Mouse (Mus musculus): ENCODE results near the gene Ube2r2. TPM values are rescaled to one million over a fixed set of nuclear protein-coding genes. Genes with fewer than 3 reads are reported as not detected.

The Ube2r2 gene
- polyA plus RNA-seq, 1 experiment from 2014 or later, result 51.1 TPM

DNA sequence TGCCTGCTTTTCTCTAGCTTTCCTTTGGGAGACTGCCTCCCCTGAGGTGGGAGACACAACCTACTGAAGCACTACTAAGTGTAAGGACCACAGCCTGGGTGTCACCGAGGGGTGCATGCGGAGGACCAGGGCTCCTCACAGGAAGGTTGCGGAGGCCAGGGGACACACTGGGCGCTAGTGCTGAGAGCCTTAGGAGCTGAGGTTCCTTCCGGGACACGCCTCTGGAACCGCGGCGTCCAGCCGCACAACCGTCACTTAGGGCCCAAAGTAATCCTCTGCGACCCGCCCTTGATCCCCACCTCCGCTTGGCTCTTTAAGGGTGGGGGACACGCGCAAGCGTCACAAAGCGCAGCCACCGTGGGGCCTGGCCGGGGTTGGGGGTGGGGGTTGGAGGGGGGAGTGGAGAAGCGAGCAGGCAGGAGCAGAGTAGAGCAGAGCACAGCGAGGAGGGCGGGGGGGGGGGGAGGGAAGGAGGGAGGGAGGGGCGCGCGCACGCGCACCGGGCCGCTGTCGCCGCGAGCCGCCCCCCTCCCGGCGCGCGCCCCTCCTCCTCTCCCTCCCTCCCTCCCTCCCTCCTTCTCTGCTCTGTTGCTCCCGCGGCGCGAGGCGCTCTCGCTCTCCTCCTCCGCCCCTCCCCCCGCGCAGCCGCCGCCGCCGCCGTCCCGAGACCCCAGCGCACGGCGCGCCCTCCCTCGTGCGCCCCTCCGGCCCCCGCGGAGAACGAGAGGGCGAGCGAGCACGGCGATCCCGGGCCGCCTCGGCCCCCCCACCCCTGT, 420 bp upstream of the Ube2r2 start:
- H3K4me2 ChIP-seq (ENCODE audit: low read length), result peak overlapping the region; percentile 73
- peak overlapping the region; percentile 99 for H3K27ac ChIP-seq (ENCODE audit: low read length)
- no peaks in the 10 kb centered on the region for H3K36me3 ChIP-seq (ENCODE audit: control insufficient read depth, insufficient read depth, low read length)
- H3K4me1 ChIP-seq (ENCODE audit: control insufficient read depth, insufficient read depth, low read length), result peaks cover 21% of the 10 kb centered on the region
- peak overlapping the region; percentile 92 for H3K4me3 ChIP-seq (ENCODE audit: low read depth, low read length)
- no peaks in the 10 kb centered on the region for H3K9me3 ChIP-seq (replicated peaks; ENCODE audit: control insufficient read depth, low read length, poor library complexity, severe bottlenecking)
- peak overlapping the region; percentile 97 for H3K9ac ChIP-seq (ENCODE audit: low read depth, low read length)
- WGBS, result 2% methylated on average over 27 of the region's 70 CpGs
- no peaks in the 10 kb centered on the region for H3K27me3 ChIP-seq (ENCODE audit: control insufficient read depth, insufficient read depth, low read depth, low read length)
- ATAC-seq, result peak; percentile 94

GRCm38 (mm10) chr4:41136454-41136805, 887 bp downstream of the Ube2r2 start:
- ATAC-seq, result peak; percentile 29
- Histone ChIP-seq H3K27me3 (ENCODE audit: control insufficient read depth, insufficient read depth, low read depth, low read length) (no peaks in the 10 kb centered on the region), H3K9me3 (replicated peaks; ENCODE audit: control insufficient read depth, low read length, poor library complexity, severe bottlenecking) (no peaks in the 10 kb centered on the region), H3K4me1 (ENCODE audit: control insufficient read depth, insufficient read depth, low read length) (peaks cover 21% of the 10 kb centered on the region), H3K4me3 (ENCODE audit: low read depth, low read length) (peak overlapping the region; percentile 92), H3K27ac (ENCODE audit: low read length) (peak overlapping the region; percentile 99), H3K9ac (ENCODE audit: low read depth, low read length) (peak overlapping the region; percentile 97), H3K36me3 (ENCODE audit: control insufficient read depth, insufficient read depth, low read length) (no peaks in the 10 kb centered on the region), H3K4me2 (ENCODE audit: low read length) (peak overlapping the region; percentile 60)
- WGBS, result 0% methylated on average over 4 of the region's 4 CpGs

DNA sequence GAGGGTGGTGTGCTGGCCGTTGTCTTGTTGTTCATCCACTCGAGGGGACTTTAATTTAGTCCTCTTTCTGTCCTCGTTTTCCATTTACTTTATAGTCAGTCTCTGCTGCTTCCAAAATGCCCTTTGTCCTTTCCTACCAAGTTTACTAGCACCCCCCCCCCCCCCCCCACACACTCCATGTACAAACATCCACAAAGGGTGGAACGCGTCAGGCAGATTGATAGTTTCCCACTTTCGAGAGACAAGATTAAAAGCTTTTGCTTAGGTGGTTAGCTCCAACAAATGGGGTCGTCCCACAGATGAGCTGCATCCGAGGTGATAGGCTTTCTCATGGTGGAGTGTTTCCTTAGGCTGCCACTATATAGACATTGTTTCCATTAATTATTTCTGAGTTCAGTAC, 1.3 kb downstream of the Ube2r2 start:
- Histone ChIP-seq H3K4me1 (ENCODE audit: control insufficient read depth, insufficient read depth, low read length) (peaks cover 21% of the 10 kb centered on the region), H3K4me3 (ENCODE audit: low read depth, low read length) (peak overlapping the region; percentile 92), H3K27ac (ENCODE audit: low read length) (peak overlapping the region; percentile 99), H3K4me2 (ENCODE audit: low read length) (peak overlapping the region; percentile 60), H3K27me3 (ENCODE audit: control insufficient read depth, insufficient read depth, low read depth, low read length) (no peaks in the 10 kb centered on the region), H3K9me3 (replicated peaks; ENCODE audit: control insufficient read depth, low read length, poor library complexity, severe bottlenecking) (no peaks in the 10 kb centered on the region), H3K9ac (ENCODE audit: low read depth, low read length) (peak overlapping the region; percentile 97), H3K36me3 (ENCODE audit: control insufficient read depth, insufficient read depth, low read length) (no peaks in the 10 kb centered on the region)
- WGBS, result 0% methylated on average over 8 of the region's 8 CpGs
- no peak for ATAC-seq

GRCm38 (mm10) chr4:41140174-41140875, 4.8 kb downstream of the Ube2r2 start:
- no peak overlapping the region for H3K9ac ChIP-seq (ENCODE audit: low read depth, low read length)
- WGBS, result 93% methylated on average over 6 of the region's 6 CpGs
- no peaks in the 10 kb centered on the region for H3K27me3 ChIP-seq (ENCODE audit: control insufficient read depth, insufficient read depth, low read depth, low read length)
- no peak for ATAC-seq
- H3K9me3 ChIP-seq (replicated peaks; ENCODE audit: control insufficient read depth, low read length, poor library complexity, severe bottlenecking), result no peaks in the 10 kb centered on the region
- H3K36me3 ChIP-seq (ENCODE audit: control insufficient read depth, insufficient read depth, low read length), result no peaks in the 10 kb centered on the region
- H3K4me2 ChIP-seq (ENCODE audit: low read length), result no peak overlapping the region
- H3K4me1 ChIP-seq (ENCODE audit: control insufficient read depth, insufficient read depth, low read length), result peaks cover 16% of the 10 kb centered on the region
- H3K4me3 ChIP-seq (ENCODE audit: low read depth, low read length), result no peak overlapping the region
- H3K27ac ChIP-seq (ENCODE audit: low read length), result no peak overlapping the region

DNA sequence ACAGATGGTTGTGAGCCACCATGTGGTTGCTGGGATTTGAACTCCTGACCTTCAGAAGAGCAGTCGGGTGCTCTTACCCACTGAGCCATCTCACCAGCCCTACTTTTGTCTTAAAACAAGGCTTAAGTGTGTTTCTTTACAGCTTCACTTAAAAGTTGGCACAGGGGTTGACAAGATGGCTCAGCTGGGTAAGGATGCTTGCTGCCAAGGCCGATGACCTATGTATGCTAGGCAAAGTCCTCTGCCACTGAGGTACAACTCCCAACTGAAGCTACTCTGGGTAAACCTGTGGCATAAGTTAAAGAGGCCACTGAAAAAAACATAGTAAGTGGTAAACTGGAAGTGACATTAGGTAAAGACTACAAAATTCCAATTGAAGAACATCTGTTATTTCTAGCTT, 7.1 kb downstream of the Ube2r2 start:
- no peaks in the 10 kb centered on the region for H3K36me3 ChIP-seq (ENCODE audit: control insufficient read depth, insufficient read depth, low read length)
- H3K4me1 ChIP-seq (ENCODE audit: control insufficient read depth, insufficient read depth, low read length), result peaks cover 10% of the 10 kb centered on the region
- H3K27me3 ChIP-seq (ENCODE audit: control insufficient read depth, insufficient read depth, low read depth, low read length), result no peaks in the 10 kb centered on the region
- no peak overlapping the region for H3K4me2 ChIP-seq (ENCODE audit: low read length)
- H3K9ac ChIP-seq (ENCODE audit: low read depth, low read length), result no peak overlapping the region
- 88% methylated on average over 2 of the region's 2 CpGs for WGBS
- no peak for ATAC-seq
- no peaks in the 10 kb centered on the region for H3K9me3 ChIP-seq (replicated peaks; ENCODE audit: control insufficient read depth, low read length, poor library complexity, severe bottlenecking)
- H3K4me3 ChIP-seq (ENCODE audit: low read depth, low read length), result no peak overlapping the region
- H3K27ac ChIP-seq (ENCODE audit: low read length), result no peak overlapping the region

GRCm38 (mm10) chr4:41149891-41150290, 14.3 kb downstream of the Ube2r2 start:
- H3K4me2 ChIP-seq (ENCODE audit: low read length), result no peak overlapping the region
- H3K27ac ChIP-seq (ENCODE audit: low read length), result no peak overlapping the region
- H3K9ac ChIP-seq (ENCODE audit: low read depth, low read length), result no peak overlapping the region
- no peak overlapping the region for H3K4me3 ChIP-seq (ENCODE audit: low read depth, low read length)
- H3K27me3 ChIP-seq (ENCODE audit: control insufficient read depth, insufficient read depth, low read depth, low read length), result no peaks in the 10 kb centered on the region
- no peak for ATAC-seq
- no peaks in the 10 kb centered on the region for H3K9me3 ChIP-seq (replicated peaks; ENCODE audit: control insufficient read depth, low read length, poor library complexity, severe bottlenecking)
- WGBS, result 86% methylated on average over 3 of the region's 3 CpGs
- 0 out of 2 replicates have a peak, but pooled peaks cover 2% of the 10 kb centered on the region for H3K4me1 ChIP-seq (ENCODE audit: control insufficient read depth, insufficient read depth, low read length)
- H3K36me3 ChIP-seq (ENCODE audit: control insufficient read depth, insufficient read depth, low read length), result no peaks in the 10 kb centered on the region

- 98% methylated on average over 7 of the region's 7 CpGs for WGBS
- H3K27me3 ChIP-seq (ENCODE audit: control insufficient read depth, insufficient read depth, low read depth, low read length), result no peaks in the 10 kb centered on the region
- H3K4me1 ChIP-seq (ENCODE audit: control insufficient read depth, insufficient read depth, low read length), result 0 out of 2 replicates have a peak, but pooled peaks cover 2% of the 10 kb centered on the region
- no peak overlapping the region for H3K4me2 ChIP-seq (ENCODE audit: low read length)
- no peak overlapping the region for H3K27ac ChIP-seq (ENCODE audit: low read length)
- no peak for ATAC-seq
- H3K4me3 ChIP-seq (ENCODE audit: low read depth, low read length), result no peak overlapping the region
- H3K9ac ChIP-seq (ENCODE audit: low read depth, low read length), result no peak overlapping the region
- H3K9me3 ChIP-seq (replicated peaks; ENCODE audit: control insufficient read depth, low read length, poor library complexity, severe bottlenecking), result no peaks in the 10 kb centered on the region
- no peaks in the 10 kb centered on the region for H3K36me3 ChIP-seq (ENCODE audit: control insufficient read depth, insufficient read depth, low read length)
Measured at GRCm38 (mm10) chr4:41151186-41151585, 15.6 kb downstream of the Ube2r2 start.

GRCm38 (mm10) chr4:41153146-41153545, 17.6 kb downstream of the Ube2r2 start:
- Histone ChIP-seq H3K4me1 (ENCODE audit: control insufficient read depth, insufficient read depth, low read length) (0 out of 2 replicates have a peak, but pooled peaks cover 2% of the 10 kb centered on the region), H3K36me3 (ENCODE audit: control insufficient read depth, insufficient read depth, low read length) (no peaks in the 10 kb centered on the region), H3K27ac (ENCODE audit: low read length) (no peak overlapping the region), H3K4me3 (ENCODE audit: low read depth, low read length) (no peak overlapping the region), H3K9ac (ENCODE audit: low read depth, low read length) (no peak overlapping the region), H3K4me2 (ENCODE audit: low read length) (no peak overlapping the region), H3K27me3 (ENCODE audit: control insufficient read depth, insufficient read depth, low read depth, low read length) (no peaks in the 10 kb centered on the region), H3K9me3 (replicated peaks; ENCODE audit: control insufficient read depth, low read length, poor library complexity, severe bottlenecking) (no peaks in the 10 kb centered on the region)
- WGBS, result 82% methylated on average over 3 of the region's 3 CpGs
- 0 out of 2 replicates have a peak, but pooled peaks have one; percentile 11 for ATAC-seq

- Histone ChIP-seq H3K4me2 (ENCODE audit: low read length) (no peak overlapping the region), H3K9me3 (replicated peaks; ENCODE audit: control insufficient read depth, low read length, poor library complexity, severe bottlenecking) (no peaks in the 10 kb centered on the region), H3K4me3 (ENCODE audit: low read depth, low read length) (no peak overlapping the region), H3K36me3 (ENCODE audit: control insufficient read depth, insufficient read depth, low read length) (no peaks in the 10 kb centered on the region), H3K9ac (ENCODE audit: low read depth, low read length) (no peak overlapping the region), H3K27me3 (ENCODE audit: control insufficient read depth, insufficient read depth, low read depth, low read length) (no peaks in the 10 kb centered on the region), H3K27ac (ENCODE audit: low read length) (no peak overlapping the region), H3K4me1 (ENCODE audit: control insufficient read depth, insufficient read depth, low read length) (0 out of 2 replicates have a peak, but pooled peaks cover 2% of the 10 kb centered on the region)
- 82% methylated on average over 9 of the region's 9 CpGs for WGBS
- ATAC-seq, result no peak
Measured at GRCm38 (mm10) chr4:41156961-41157360, 21.4 kb downstream of the Ube2r2 start.

Measured in midbrain, embryonic 16.5 days (tissue).